Mouse (Mus musculus) megakaryocyte, embryonic 14.5 days (primary cell): ENCODE results near the gene Gm21983.

ENCODE experiments used
- FLI1 ChIP-seq: IDR thresholded peaks from 2 replicates; pipeline ENCODE4 v1.6.1; 2012; ENCODE audit warnings: low read length, inconsistent platforms, mixed read lengths
- GATA1 ChIP-seq: IDR thresholded peaks from 3 replicates; pipeline ENCODE4 v1.6.1; 2012; ENCODE audit warnings: mixed read lengths, low read length, inconsistent platforms, borderline replicate concordance

DNA sequence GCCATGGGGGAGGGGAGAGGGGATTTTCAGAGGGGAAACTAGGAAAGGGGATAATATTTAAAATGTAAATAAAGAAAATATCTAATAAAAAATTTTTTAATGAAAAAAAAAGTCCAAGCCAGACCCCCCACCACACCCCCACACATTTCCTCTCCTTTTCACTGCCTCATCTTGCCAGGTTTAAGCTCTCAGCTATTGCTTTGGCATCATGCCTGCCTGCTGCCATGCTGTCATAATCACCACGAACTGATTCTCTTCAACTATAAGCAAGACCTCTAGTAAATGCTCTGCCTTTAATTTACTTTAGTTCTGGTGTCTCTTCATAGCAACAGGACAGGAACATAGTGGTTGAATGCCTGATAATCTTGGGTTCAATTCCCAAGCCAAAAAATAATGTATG is 1.6 kb upstream of the Gm21983 start:
- no peak for TF ChIP-seq GATA1
- TF ChIP-seq FLI1 = no peak
